Mouse (Mus musculus) testis, adult 10 weeks (tissue): ENCODE data around the gene C530025M09Rik. TPM values are rescaled to one million over a fixed set of nuclear protein-coding genes. Genes with fewer than 3 reads are reported as not detected.

Source experiments
- polyA plus RNA-seq: library from polyadenylated mRNA; stranded (reverse); fragments of 350-450 nt; fragmentation: Illumina TruSeq; extraction: RNeasy Lipid Tissue Mini Kit (QIAGEN cat#74804); gene quantifications from one replicate; pipeline ENCODE4 v1.2.3, GENCODE M21; 2014; ENCODE audit warnings: low read depth, low replicate concordance

Gene C530025M09Rik
- polyA plus RNA-seq: not detected

GRCm38 (mm10) chr2:149830536-149831458 is at the start of gene C530025M09Rik:
Gene C530025M09Rik (minus strand): TSS chr2:149831213.

GRCm38 (mm10) chr2:149828911-149829310 is 2.1 kb downstream of the C530025M09Rik start, which contains the start of gene Syndig1:
Gene Syndig1 (plus strand): TSS chr2:149829211.

Other genes with a start within 250 kb of the C530025M09Rik start
- gene Syndig1, start 2.0 kb downstream of the C530025M09Rik start, polyA plus RNA-seq: not detected